Mouse (Mus musculus) CD4-positive naive resting alpha-beta T cell, adult 57 days (primary cell): ENCODE results near the gene Armc7. TPM values are rescaled to one million over a fixed set of nuclear protein-coding genes. Genes with fewer than 3 reads are reported as not detected.

ENCODE experiments used
- total RNA-seq: library from RNA; stranded (reverse); gene quantifications from one replicate; pipeline ENCODE4 v1.2.4, GENCODE M21; 2023

Armc7 gene
- 29.3 TPM for total RNA-seq

GRCm38 (mm10) chr11:115475025-115475757 is at the start of gene Armc7:
Armc7 (plus strand) TSS chr11:115475667.

DNA sequence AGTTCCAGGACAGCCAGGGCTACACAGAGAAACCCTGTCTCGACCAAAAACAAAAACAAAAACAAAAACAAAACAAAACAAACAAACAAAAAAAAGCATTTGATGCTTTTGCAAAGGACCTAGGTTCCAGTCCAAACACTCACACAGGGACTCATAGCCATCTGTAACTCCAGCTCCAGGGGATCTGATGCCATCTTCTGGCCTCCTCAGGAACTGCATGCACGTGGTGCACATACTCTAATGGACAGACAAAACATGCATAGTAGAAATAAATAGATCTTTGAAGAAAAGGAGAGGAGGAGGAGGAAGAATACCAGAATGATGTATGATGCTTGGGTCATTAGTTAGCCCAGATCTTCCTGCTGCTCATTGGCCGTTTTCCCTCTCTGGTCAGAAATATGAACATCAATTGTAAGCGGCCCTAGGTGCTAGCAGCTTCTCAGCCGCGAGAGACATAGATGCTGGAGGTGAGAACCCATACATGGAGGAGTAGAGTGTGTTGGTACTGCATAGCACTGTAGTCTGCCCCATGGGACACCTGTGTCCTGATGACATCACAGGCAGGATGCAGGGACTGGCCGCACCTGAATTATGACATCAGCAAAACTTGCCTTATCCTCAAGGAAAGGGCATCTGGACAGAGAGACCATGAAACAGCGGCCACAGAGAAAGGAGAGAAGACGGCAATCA is 35.4 kb upstream of the Armc7 start, which contains the start of gene Trim80:
TSS of gene Trim80 (plus strand) at position 640 of the 690 bp plus-strand sequence.

GRCm38 (mm10) chr11:115462243-115462891 is 13.1 kb upstream of the Armc7 start, which contains the start of gene Slc16a5:
Slc16a5 (plus strand) TSS chr11:115462474.

GRCm38 (mm10) chr11:115491356-115492083 is 16.1 kb downstream of the Armc7 start, which contains the start of gene Nt5c:
Nt5c (minus strand) TSS chr11:115491862.

GRCm38 (mm10) chr11:115514238-115514663 is 38.8 kb downstream of the Armc7 start, which contains the start of gene Jpt1:
Jpt1 (minus strand) TSS chr11:115514387.

DNA sequence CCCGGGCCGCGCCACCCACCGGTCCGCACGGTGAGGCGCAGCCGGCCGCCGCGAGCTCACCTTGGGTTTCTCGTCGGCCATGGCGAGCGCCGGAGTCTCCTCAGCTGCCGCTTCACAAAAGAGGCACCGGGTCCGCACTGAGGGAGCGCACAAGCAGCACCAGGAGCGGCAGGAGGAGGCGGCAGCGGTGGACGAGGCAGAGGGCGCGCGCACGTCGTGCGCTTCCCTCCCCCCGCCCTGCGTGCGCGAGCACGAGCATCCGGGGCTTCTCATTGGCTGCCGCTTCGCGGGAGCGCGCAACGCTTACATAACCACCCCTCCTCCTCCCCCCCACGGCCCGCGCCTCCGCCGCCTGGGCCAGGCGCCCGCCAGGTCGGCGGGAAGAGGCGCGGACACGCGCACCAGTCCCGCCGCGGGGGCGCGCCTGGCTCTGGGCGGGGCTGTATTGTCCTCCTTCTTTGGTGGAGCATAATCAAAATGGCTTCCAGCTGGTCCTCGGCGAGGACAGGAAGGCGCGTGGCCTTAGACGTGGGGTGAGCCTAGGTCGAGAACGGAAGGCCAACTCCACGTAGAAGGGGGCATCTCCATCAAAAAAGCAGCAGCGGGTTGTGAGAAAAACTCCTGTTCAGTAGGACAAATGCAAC is 60.7 kb downstream of the Armc7 start, which contains the start of gene Sumo2:
TSS of gene Sumo2 (minus strand) at position 239 of the 644 bp plus-strand sequence.

Other genes starting within 250 kb of the Armc7 start
- 0.21 TPM for gene Grin2c, start 208.4 kb upstream of the Armc7 start, total RNA-seq
- 22.9 TPM for gene Fdxr, start 198.6 kb upstream of the Armc7 start, total RNA-seq
- gene Fads6, start 178.0 kb upstream of the Armc7 start, total RNA-seq: 2.3 TPM
- not detected for gene Otop2, start 168.5 kb upstream of the Armc7 start, total RNA-seq
- gene Ush1g, start 153.6 kb upstream of the Armc7 start, total RNA-seq: not detected
- gene Otop3, start 140.9 kb upstream of the Armc7 start, total RNA-seq: not detected
- gene Hid1, start 107.9 kb upstream of the Armc7 start, total RNA-seq: 33.8 TPM
- gene Cdr2l, start 93.8 kb upstream of the Armc7 start, total RNA-seq: 1.2 TPM
- gene Mrpl58, start 71.9 kb upstream of the Armc7 start, total RNA-seq: 120 TPM
- 235 TPM for gene Atp5h, start 55.7 kb upstream of the Armc7 start, total RNA-seq
- 51.3 TPM for gene Kctd2, start 55.5 kb upstream of the Armc7 start, total RNA-seq
- 0.30 TPM for gene Trim80, start 35.1 kb upstream of the Armc7 start, total RNA-seq
- gene Slc16a5, start 13.2 kb upstream of the Armc7 start, total RNA-seq: 20.0 TPM
- gene Nt5c, start 16.2 kb downstream of the Armc7 start, total RNA-seq: 114 TPM
- gene Jpt1, start 38.7 kb downstream of the Armc7 start, total RNA-seq: 166 TPM
- gene Sumo2, start 60.6 kb downstream of the Armc7 start, total RNA-seq: 212 TPM
- 61.5 TPM for gene Nup85, start 88.8 kb downstream of the Armc7 start, total RNA-seq
- 23.9 TPM for gene Mrps7, start 128.3 kb downstream of the Armc7 start, total RNA-seq
- 117 TPM for gene Gga3, start 128.4 kb downstream of the Armc7 start, total RNA-seq
- 79.5 TPM for gene Mif4gd, start 137.3 kb downstream of the Armc7 start, total RNA-seq
- gene Slc25a19, start 152.6 kb downstream of the Armc7 start, total RNA-seq: 49.7 TPM
- 156 TPM for gene Grb2, start 232.9 kb downstream of the Armc7 start, total RNA-seq